Mouse (Mus musculus) layer of hippocampus, adult 8-10 months (tissue): ENCODE data around the gene Robo4. TPM values are rescaled to one million over a fixed set of nuclear protein-coding genes. Genes with fewer than 3 reads are reported as not detected.

ENCODE experiments used
- DNase-seq, 2 experiments: peaks; one replicate each; pipeline ENCODE4 v3.0.0; 2022; ENCODE audit warnings: low spot score in 2 of 2
- total RNA-seq, 4 experiments: library from RNA; stranded (reverse); gene quantifications; 2 replicates each; pipeline ENCODE4 v1.2.4; 2022

Robo4 gene
- total RNA-seq, 4 experiments from 2014 or later: 5.4 to 9.2 (median 6.5) TPM

- DNase-seq: no peak
Observed at GRCm38 (mm10) chr9:37400585-37400984, 1.1 kb upstream of the Robo4 start.

- no peak for DNase-seq
Observed at GRCm38 (mm10) chr9:37402501-37402900, 804 bp downstream of the Robo4 start.

GRCm38 (mm10) chr9:37403011-37403410, 1.3 kb downstream of the Robo4 start:
- no peak for DNase-seq

- no peak for DNase-seq
Observed at GRCm38 (mm10) chr9:37406372-37406771, 4.7 kb downstream of the Robo4 start.

DNA sequence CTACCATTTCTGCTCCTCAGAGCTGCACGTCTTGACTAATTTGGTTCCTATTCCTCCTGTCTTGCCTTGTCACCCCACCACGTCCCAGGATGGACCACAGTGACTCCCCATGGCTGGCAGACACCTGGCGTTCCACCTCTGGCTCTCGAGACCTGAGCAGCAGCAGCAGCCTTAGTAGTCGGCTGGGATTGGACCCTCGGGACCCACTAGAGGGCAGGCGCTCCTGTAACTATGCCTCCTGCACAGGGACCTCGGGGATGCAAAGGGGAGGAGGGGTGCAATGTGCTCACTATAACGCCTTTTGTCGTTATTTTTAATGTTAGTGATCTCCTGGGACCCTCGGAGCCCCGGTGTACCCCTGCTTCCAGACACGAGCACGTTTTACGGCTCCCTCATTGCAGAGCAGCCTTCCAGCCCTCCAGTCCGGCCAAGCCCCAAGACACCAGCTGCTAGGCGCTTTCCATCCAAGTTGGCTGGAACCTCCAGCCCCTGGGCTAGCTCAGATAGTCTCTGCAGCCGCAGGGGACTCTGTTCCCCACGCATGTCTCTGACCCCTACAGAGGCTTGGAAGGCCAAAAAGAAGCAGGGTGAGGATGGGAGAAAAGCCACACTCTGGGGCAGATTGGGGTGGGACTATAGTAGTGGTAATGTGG, 6.3 kb downstream of the Robo4 start:
- no peak for DNase-seq

- no peak for DNase-seq
Observed at GRCm38 (mm10) chr9:37409698-37410445, 8.2 kb downstream of the Robo4 start.

DNA sequence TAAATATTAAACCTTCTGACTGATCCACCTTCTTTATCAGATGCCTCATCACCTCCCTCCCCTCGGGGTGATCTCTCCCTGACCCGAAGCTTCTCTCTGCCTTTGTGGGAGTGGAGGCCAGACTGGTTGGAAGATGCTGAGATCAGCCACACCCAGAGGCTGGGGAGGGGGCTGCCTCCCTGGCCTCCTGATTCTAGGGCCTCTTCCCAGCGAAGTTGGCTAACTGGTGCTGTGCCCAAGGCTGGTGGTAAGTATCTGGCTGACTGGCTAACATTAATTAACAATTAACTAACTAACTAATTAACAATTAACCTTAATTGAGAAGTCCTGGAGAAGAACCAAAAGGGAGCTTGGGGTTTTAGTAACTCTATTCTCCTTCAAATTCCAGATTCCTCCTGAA, 11.3 kb downstream of the Robo4 start:
- no peak for DNase-seq

DNA sequence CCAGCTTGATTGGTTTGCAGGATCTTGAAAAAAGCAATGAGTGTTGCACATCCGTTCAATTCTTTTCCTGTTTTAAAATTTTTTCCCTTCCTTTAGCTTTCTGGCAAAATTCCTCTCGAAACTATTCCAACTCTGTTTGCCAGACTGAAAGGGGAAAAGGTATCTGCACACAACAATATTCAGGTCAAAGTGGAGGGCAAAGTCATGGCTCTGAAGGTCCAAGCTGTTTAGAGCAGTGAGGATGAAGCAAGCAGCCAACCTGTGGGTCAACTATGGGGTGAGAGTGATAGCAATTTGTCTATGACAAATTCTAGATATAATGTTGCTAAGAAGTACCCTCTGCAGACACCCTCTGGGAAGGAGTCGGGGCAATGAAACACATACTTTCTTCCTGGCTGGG, 13.0 kb downstream of the Robo4 start:
- DNase-seq: no peak

DNA sequence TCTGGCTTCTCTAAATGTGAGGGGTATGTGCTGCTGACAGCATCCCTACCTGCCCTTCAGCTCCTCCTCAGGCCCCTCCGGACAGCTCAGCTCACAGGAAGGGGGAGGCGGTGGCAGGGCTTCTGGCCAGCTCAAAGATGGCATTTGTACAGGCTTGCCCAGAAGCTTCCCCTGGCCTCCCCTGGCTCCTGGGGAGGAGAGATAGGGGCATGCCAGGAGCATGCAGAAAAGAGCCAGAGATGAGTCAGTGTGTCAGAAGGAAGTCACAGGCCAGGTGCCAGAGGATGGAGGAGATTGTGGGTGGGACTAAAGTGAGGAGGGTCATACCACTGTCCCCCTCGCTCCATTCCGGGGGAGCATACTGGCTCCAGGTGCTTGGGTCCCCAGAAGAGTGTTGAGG, 17.1 kb downstream of the Robo4 start:
- DNase-seq: no peak

DNA sequence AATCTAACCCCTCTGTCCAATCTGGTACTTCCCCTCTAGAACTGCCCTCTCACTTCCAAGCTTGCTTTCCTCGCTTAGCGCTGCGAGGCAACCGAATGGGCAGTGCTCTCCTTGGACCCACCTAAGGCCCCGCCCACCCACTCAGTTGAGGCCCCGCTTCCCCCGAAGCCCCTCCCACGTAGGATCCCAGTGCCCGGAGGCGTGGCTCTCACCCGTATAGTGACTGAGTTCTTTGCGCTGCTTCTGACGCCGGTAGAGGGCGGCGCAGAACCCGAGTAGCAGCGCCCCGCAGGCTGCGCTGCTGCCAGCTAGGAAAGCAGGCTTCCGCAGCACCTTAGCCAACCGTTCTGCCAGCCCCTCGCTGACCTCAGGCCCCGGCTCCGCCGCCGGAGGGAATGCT, 19.0 kb downstream of the Robo4 start:
- DNase-seq: peak; percentile 40 to 58

- no peak for DNase-seq
Observed at GRCm38 (mm10) chr9:37421239-37421638, 19.5 kb downstream of the Robo4 start.

DNA sequence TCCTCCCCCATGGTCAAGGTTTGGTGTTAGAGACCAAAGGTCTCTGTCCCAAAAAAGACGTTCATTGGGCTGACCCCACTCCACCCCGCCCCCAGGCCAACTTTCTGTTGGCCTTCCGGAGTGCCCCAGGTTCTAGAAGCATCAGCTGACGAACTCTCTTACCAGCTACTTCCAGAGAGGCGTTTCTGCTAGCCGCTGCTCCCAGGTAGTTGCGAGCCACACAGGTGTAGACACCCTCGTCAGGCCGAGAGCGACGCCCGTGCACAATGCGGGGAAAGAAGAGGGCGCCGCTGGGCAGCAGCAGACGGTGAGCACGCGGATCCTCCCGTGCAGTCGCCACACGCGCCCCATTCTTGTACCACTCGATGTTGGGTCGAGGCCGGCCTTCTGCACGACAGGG, 27.6 kb downstream of the Robo4 start:
- no peak for DNase-seq

- peak; percentile 89 to 96 for DNase-seq
Observed at GRCm38 (mm10) chr9:37430582-37430981, 28.9 kb downstream of the Robo4 start.

DNA sequence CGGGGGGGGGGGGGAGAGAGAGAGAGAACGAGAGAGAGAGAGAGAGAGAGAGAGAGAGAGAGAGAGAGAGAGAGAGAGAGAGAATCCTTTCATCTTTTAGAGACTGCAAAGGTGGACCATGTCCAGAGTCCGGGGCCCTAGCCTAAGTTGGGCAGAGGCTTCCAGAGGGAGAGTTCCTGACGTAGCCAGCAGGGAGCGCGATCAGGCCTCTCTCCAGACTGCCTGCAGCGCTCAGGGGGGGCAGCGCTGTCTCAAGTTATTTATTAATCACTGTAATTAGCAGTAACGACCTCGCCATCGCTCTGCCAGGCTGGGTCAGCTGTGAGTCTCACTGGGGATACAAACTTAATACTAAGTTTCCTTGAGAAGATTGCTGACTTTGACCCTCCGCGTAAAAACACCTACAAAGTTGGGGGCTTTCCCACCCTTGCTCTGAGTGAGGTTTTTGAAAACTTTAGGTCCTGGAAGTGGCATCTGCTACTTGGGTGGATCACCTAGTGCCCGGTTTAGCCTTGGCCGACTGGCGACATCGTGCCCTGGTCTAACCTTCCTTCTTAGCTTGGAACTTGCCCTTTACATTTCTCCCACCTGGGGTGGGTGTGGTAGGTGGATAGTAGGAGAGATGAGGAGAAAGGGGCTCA, 30.4 kb downstream of the Robo4 start:
- DNase-seq: peak in 1 of 2 experiments; percentile 42

DNA sequence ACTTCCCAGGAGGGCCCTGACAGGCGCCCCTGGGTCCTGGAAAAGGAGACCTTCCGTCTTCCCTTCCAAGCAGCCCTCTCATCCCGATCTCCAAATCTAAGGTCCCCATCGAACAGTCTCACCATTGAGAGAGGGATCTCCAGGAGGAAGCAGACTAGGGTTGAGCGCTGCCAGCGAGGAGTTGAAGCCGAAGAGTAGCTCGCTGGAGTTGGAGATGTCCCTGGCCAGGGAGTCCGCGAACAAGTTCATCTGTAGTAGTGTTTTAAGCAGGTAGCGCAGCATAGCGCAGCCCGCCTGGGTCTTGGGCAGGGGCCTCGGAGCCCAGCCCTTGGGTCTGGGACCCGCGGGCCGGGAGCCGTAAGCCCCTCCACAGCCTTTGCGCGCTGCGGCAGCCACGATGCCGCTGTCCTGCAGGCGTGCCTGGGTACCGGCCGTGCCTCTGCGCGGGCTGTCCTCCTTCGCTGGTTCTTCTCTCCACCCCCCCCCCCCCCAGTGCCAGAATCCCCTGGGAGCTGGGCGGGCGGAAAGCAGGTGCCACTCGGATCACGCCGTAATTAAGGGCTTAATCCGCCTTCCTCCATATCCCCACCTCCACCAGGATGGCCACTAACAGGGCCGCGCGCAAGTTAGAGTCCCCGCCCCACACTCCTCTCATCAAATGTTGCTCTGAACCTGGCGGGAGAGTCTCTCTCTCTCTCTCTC, 31.2 kb downstream of the Robo4 start, which contains the start of gene Robo3:
Robo3 (minus strand) TSS at position 527 of the 702 bp plus-strand sequence.
- DNase-seq: no peak

- no peak for DNase-seq
Observed at GRCm38 (mm10) chr9:37433823-37434560, 32.3 kb downstream of the Robo4 start.

- DNase-seq: peak in 1 of 2 experiments; percentile 2
Observed at GRCm38 (mm10) chr9:37434932-37435331, 33.2 kb downstream of the Robo4 start.

DNA sequence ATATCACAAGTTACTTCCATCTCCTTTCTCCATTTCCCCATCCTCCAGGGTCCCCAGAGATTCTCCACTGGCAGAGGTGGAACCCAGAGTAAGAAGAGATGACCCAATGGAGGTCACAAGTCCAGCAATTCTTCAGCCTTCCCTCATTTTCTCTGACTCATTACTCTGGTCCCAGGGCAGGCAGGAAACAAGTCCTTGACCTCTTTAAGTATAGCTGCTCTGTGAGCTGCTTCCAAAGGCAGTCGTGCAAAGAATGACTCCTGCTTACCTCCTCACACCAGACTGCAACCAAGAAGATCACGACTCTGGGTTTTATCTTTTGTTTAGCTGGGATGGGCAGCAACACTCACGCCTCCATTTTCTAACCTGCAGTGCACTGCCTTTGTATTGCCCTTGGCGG, 33.9 kb downstream of the Robo4 start:
- peak in 1 of 2 experiments; percentile 1 for DNase-seq

GRCm38 (mm10) chr9:37437772-37438735, 36.4 kb downstream of the Robo4 start:
- peak; percentile 44 to 51 for DNase-seq

GRCm38 (mm10) chr9:37452401-37452800, 50.7 kb downstream of the Robo4 start:
- no peak for DNase-seq
